Mouse (Mus musculus): ENCODE results near the gene Aga. TPM values are rescaled to one million over a fixed set of nuclear protein-coding genes. Genes with fewer than 3 reads are reported as not detected.

Gene Aga
- 64.0 TPM for polyA plus RNA-seq (2014; fragmentation: Illumina TruSeq; extraction: RNeasy Lipid Tissue Mini Kit (QIAGEN cat#74804); ENCODE audit: low read depth, low replicate concordance)

DNA sequence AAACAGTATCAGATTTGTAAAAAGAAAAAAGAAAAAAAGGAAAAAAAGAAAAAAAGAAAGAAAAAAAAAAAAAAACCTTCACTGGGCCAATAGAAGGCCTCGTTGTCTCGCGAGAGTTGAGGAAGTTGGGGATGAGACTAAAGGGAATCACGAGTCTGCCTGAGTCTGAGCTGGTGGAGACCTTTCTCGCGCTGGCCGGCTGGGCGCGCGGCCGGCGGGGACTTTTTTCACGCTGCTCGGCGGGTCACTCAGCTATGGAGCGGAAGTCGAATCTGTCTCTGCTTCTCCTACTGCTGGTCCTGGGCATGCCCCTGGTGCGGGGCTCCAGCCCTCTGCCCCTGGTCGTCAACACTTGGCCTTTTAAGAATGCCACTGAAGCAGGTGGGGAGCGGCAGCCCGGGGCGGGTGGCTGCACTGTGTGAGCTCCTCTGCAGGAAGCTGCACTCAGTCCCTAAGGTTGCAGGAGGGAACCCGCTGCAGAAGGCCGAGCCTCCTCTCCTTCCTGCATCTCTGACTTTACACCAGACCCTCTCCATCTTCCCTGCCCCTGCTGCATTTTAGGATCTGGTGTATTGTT, at the start of gene Aga:
Gene Aga, plus strand, starts transcription at position 177 of the 577 bp plus-strand sequence.

Other genes starting within 250 kb of the Aga start
- gene Neil3, start 127.3 kb downstream of the Aga start, polyA plus RNA-seq (2014; fragmentation: Illumina TruSeq; extraction: RNeasy Lipid Tissue Mini Kit (QIAGEN cat#74804); ENCODE audit: low read depth, low replicate concordance) = 3.1 TPM